Mouse (Mus musculus) heart, postnatal 36 days (tissue): ENCODE data around the gene Ghrhr. TPM values are rescaled to one million over a fixed set of nuclear protein-coding genes. Genes with fewer than 3 reads are reported as not detected.

Experiments used
- DNase-seq, 2 experiments: peaks; one replicate each; pipeline ENCODE4 v3.0.0; 2021 to 2022
- intact Hi-C: fragments of 180-260 bp; cut with DNase I; formaldehyde crosslinking; loops from one replicate; pipeline ENCODE4 v1.15.1; 2025
- total RNA-seq, 2 experiments: library from RNA; stranded (reverse); gene quantifications; 2 replicates each; pipeline ENCODE4 v1.2.3; 2021

Ghrhr gene
- total RNA-seq, 2 experiments from 2014 or later, result not detected

DNA sequence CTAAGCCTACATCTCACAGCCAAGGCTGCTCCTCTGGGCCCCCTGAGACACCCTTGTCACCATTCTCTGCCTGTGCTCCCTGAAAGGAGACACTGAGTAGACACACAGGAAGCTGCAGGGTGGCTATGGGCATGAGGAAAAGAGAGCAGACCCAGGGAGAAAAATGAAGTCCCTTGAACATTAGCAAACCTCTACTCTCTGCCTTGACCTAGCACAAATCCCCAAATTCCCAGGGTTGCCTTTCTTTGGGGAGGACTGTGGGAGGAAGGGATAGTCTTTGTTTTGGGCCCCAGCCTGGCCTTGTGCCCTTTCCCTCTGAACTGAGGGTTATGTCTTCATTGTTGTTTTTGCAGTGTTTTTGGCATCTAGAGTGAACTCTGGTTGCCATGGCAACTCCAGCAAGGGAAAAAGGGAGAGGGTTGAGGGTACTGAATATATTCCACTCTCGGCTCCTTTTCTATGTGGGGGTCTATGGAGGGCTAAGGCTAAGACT lies 44.8 kb downstream of the Ghrhr start:
- intact Hi-C loops, result no loop called here
- DNase-seq, result no peak

DNA sequence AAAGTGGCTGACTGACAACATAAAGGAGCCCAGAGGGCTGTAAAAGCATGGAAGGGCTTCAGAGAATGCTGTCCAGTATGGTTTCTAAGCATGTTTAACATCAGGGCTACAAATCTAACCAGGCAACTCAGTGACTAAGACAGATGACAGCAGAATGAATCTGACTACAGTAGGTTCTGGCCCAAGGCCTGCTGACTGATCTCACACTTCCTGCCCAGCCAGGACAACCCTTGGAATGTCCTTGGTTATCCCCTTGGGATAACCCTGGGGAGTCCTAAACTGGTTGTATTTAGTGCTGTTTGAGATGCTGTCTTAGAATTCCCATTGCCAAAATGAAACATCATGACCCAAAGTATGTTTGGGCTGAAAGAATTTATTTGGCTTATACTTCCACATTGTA lies 56.0 kb downstream of the Ghrhr start:
- DNase-seq, result no peak
- intact Hi-C loops, result no loop called here

GRCm38 (mm10) chr6:55434360-55434759 lies 58.3 kb downstream of the Ghrhr start:
- DNase-seq, result no peak
- intact Hi-C loops, result no loop called here

- intact Hi-C loops, result no loop called here
- no peak for DNase-seq
Measured at GRCm38 (mm10) chr6:55435266-55436159, 59.4 kb downstream of the Ghrhr start.

GRCm38 (mm10) chr6:55437919-55438318 lies 61.8 kb downstream of the Ghrhr start:
- intact Hi-C loops, result no loop called here
- DNase-seq, result no peak

Other genes starting within 250 kb of the Ghrhr start
- 10 to 100 TPM; 22.8 to 23.2 TPM for gene Crhr2, start 243.3 kb upstream of the Ghrhr start, total RNA-seq
- gene Inmt, start 201.3 kb upstream of the Ghrhr start, total RNA-seq, result 10 to 100 TPM; 23.4 to 29.7 TPM
- gene Mindy4, start 172.9 kb upstream of the Ghrhr start, total RNA-seq, result 1 to 10 TPM; 5.5 to 5.9 TPM
- gene Aqp1, start 39.9 kb upstream of the Ghrhr start, total RNA-seq, result 100 to 1,000 TPM; 360 to 594 TPM
- gene Adcyap1r1, start 75.7 kb downstream of the Ghrhr start, total RNA-seq, result 1 to 10 TPM; 3.8 to 4.6 TPM